Mouse (Mus musculus): Measurements from ENCODE around the gene Nlrp4a. TPM values are rescaled to one million over a fixed set of nuclear protein-coding genes. Genes with fewer than 3 reads are reported as not detected.
"Not testable (repeated sequence)": the region's sequence is repeated elsewhere in the genome, so short reads cannot be mapped to it uniquely, and the experiment has no call there.

Gene Nlrp4a
- polyA plus RNA-seq (2015; fragmentation: Nextera tagmentation; extraction: Ambion mirVana), result not detected in 2 replicates

DNA sequence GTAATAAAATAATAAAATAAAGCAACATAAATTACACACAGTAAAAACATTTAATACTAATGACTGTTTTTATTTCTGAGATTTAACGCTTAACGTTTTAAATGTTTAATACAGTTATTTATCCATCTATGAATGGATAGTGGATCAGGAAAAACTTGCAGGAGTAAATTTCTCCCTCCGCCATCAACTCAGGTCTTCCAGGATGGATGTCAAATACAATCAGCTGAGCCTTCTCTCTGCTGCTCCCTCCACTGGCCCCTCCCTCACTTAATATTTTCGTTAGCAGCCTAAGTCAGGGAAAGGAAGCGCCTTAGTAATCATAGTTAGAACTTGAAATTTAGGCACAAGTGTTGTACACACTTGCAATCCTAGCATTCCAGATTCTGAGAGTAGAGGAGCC is at the start of gene Nlrp4a:
Gene Nlrp4a (plus strand): TSS at position 301 of the 400 bp plus-strand sequence.
- Histone ChIP-seq H3K27me3 (no peaks in the 10 kb centered on the region), H3K4me3 (no peak within 1 kb of the TSS), H3K4me1 (no peaks in the 10 kb centered on the region), H3K9ac (no peak within 1 kb of the TSS), H3K36me3 (no peaks in the 10 kb centered on the region), H3K9me3 (0 out of 2 replicates have a peak, but pooled peaks cover 5% of the 10 kb centered on the region), H3K27ac (no peak within 1 kb of the TSS), H3K4me2 (no peak within 1 kb of the TSS)
- 85% methylated on average over 5 of the region's 5 CpGs for WGBS
- ATAC-seq (ENCODE audit: insufficient number of reproducible peaks, low FRiP score, low TSS enrichment, low read depth), result no peak

DNA sequence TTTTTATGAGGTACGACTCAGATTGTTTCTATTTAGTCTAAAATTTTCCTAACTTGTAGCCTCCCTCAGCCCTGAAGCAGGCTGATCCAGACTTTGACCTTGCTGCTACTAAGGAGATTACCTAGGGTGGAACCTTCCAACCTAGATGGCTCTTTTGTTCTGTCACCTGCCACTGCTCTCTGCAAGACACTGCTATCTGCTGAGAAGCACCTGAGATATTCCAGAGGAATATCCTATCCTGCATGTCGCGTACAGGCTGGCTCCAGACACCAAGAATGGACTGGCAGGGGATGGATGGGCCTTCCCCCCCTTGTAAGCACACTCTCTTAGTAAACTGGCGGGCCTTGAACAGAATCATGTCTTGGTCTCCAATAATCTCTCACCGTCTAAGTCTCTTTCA is 48.2 kb upstream of the Nlrp4a start:
- WGBS, result 82% methylated on average over 5 of the region's 5 CpGs
- H3K4me2 ChIP-seq; H3K27me3 ChIP-seq; H3K9ac ChIP-seq; H3K4me3 ChIP-seq; ATAC-seq (ENCODE audit: insufficient number of reproducible peaks, low FRiP score, low TSS enrichment, low read depth); H3K27ac ChIP-seq; H3K9me3 ChIP-seq; H3K36me3 ChIP-seq; H3K4me1 ChIP-seq: not testable (repeated sequence)

DNA sequence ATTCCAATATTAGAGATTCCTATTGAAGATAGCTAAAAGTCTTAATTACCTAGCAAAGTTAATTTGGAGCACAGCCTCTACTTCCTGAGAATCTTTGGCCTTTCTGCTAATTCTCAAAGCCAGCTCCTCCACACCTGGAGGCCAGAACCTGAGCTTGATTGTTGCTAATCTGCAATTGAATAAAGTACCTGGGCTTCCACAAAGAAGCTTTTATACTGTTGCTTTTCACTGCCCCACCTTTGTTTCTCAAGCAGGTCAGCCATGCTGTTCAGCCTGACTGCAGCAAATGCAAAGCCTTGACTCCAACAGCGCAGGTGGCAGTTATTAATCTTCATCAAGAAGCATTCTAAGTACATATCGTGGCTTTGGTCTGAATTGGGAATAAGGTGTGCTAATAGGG is 43.8 kb upstream of the Nlrp4a start:
- not testable (repeated sequence) for H3K9ac ChIP-seq; H3K9me3 ChIP-seq; ATAC-seq (ENCODE audit: insufficient number of reproducible peaks, low FRiP score, low TSS enrichment, low read depth); H3K27me3 ChIP-seq; H3K4me1 ChIP-seq; H3K4me3 ChIP-seq; H3K36me3 ChIP-seq; H3K4me2 ChIP-seq; H3K27ac ChIP-seq
- 71% methylated on average over 2 of the region's 2 CpGs for WGBS

DNA sequence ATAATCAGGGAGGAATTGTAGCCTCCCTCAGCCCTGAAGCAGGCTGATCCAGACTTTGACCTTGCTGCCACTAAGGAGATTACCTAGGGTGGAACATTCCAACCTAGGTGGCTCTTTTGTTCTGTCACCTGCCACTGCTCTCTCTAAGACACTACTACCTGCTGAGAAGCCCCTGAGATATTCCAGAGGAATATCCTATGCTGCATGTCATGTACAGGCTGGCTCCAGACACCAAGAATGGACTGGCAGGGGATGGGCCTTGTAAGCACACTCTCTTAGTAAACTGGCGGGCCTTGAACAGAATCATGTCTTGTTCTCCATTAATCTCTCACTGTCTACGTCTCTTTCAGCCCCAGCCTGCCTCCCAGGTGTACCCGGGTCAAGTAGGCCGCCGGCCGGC is 43.1 kb upstream of the Nlrp4a start:
- not testable (repeated sequence) for H3K9me3 ChIP-seq; H3K36me3 ChIP-seq; H3K9ac ChIP-seq; H3K4me2 ChIP-seq; H3K4me3 ChIP-seq; ATAC-seq (ENCODE audit: insufficient number of reproducible peaks, low FRiP score, low TSS enrichment, low read depth); H3K27ac ChIP-seq; H3K4me1 ChIP-seq; H3K27me3 ChIP-seq
- 88% methylated on average over 6 of the region's 6 CpGs for WGBS

DNA sequence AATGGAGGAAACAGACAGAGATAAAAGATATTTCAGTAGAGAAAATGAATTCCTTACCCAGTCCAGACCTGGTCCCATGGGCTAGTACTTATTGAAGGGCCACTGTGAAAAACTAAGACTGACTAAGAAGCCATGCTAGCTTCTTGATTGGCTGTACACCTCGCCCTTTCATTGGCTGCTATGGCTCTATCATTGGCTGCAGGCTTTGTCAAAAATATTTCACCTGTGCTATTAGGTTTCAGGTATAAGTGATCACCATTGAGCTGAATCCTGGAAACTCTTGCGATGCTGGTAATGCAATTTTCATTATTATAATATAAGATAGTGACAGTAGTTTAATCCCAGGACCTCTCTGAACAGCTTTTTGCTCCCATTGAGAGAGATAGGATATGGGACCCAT is 31.3 kb upstream of the Nlrp4a start, which contains the start of gene Nlrp9c:
Gene Nlrp9c (minus strand): TSS at position 101 of the 400 bp plus-strand sequence.
- 67% methylated on average over 2 of the region's 2 CpGs for WGBS
- not testable (repeated sequence) for H3K27ac ChIP-seq

DNA sequence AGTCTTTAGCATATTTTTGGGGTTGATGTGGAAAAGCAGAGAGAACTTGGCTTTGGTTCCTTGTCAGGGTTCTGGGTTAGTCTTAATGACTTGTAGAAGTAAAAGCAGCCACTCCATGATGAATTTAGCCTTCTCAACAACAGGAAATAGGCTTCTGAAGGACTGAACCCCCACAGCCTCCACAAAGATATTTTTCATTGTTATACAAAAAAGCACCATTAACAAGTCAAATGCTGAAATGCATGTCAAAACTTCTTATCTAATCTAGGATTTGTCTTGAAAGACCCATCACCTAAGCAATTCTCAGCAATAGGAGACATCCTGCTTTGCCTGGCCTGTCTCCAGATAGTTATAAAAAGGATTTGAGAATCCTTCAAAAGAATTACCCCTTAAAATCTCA is 41.8 kb downstream of the Nlrp4a start:
- Histone ChIP-seq H3K27me3 (no peaks in the 10 kb centered on the region), H3K4me3 (no peak overlapping the region), H3K4me1 (no peaks in the 10 kb centered on the region), H3K36me3 (no peaks in the 10 kb centered on the region), H3K4me2 (no peak overlapping the region), H3K27ac (no peak overlapping the region), H3K9ac (no peak overlapping the region), H3K9me3 (no peaks in the 10 kb centered on the region)
- ATAC-seq (ENCODE audit: insufficient number of reproducible peaks, low FRiP score, low TSS enrichment, low read depth), result no peak

More for the DNA sequence above, 31.3 kb upstream of the Nlrp4a start, which contains the start of gene Nlrp9c:
- H3K9me3 ChIP-seq; H3K4me1 ChIP-seq; H3K36me3 ChIP-seq; H3K4me3 ChIP-seq; H3K27me3 ChIP-seq; ATAC-seq (ENCODE audit: insufficient number of reproducible peaks, low FRiP score, low TSS enrichment, low read depth); H3K9ac ChIP-seq; H3K4me2 ChIP-seq: not testable (repeated sequence)

DNA sequence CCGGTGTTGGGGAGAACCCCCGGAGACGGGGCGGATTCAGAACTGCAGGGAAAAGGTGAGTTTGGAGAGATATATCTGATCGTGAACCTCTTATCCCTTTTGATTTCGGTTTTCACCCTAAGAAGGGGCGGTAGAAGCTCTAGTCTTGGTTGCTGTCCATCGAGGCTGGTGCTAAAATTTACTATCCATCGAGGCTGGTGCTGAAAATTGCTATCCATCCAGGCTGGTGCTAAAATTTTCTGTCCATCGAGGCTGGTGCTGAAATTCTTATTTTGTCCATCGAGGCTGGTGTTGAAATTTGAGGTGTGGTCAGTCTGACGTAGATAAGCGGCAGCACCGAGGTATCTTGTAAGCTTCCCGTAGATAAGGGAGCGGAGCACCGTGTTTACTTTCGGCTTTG is 54.6 kb downstream of the Nlrp4a start:
- H3K27ac ChIP-seq; H3K36me3 ChIP-seq; H3K27me3 ChIP-seq; H3K4me1 ChIP-seq; H3K9ac ChIP-seq; ATAC-seq (ENCODE audit: insufficient number of reproducible peaks, low FRiP score, low TSS enrichment, low read depth); H3K9me3 ChIP-seq; H3K4me2 ChIP-seq; H3K4me3 ChIP-seq: not testable (repeated sequence)
- WGBS, result 78% methylated on average over 18 of the region's 18 CpGs

Other genes starting within 250 kb of the Nlrp4a start
- not detected in 2 replicates for gene Vmn1r184, start 174.8 kb upstream of the Nlrp4a start, polyA plus RNA-seq (2015; fragmentation: Nextera tagmentation; extraction: Ambion mirVana)
- not detected in 2 replicates for gene Cyp2a4, start 127.9 kb upstream of the Nlrp4a start, polyA plus RNA-seq (2015; fragmentation: Nextera tagmentation; extraction: Ambion mirVana)
- gene Nlrp9c, start 31.4 kb upstream of the Nlrp4a start, polyA plus RNA-seq (2015; fragmentation: Nextera tagmentation; extraction: Ambion mirVana), result not detected in 2 replicates
- not detected in 2 replicates for gene Nlrp9a, start 99.9 kb downstream of the Nlrp4a start, polyA plus RNA-seq (2015; fragmentation: Nextera tagmentation; extraction: Ambion mirVana)
- gene Vmn1r185, start 183.4 kb downstream of the Nlrp4a start, polyA plus RNA-seq (2015; fragmentation: Nextera tagmentation; extraction: Ambion mirVana), result not detected in 2 replicates